Mouse (Mus musculus) kidney, embryonic 15.5 days (tissue): ENCODE measurements around the gene Slc25a10. TPM values are rescaled to one million over a fixed set of nuclear protein-coding genes. Genes with fewer than 3 reads are reported as not detected.
A peak's percentile ranks its signal among the peaks of the same experiment; 100 is the strongest.
"Not testable (repeated sequence)": the region's sequence is repeated elsewhere in the genome, so short reads cannot be mapped to it uniquely, and the experiment has no call there.

Experiments
- ATAC-seq: fragments of 200-750 bp; cut with Nextera tagmentation; replicated peaks from 2 replicates; pipeline ENCODE4 v1.8.0; 2017; ENCODE audit warnings: moderate TSS enrichment; ENCODE audit not compliant: low FRiP score
- H3K27ac ChIP-seq: fragments of 300-500 bp; sonication (generic); 2 replicates; pipeline ENCODE4 v1.5.1; 2015; ENCODE audit warnings: mild to moderate bottlenecking, inconsistent platforms
- H3K27me3 ChIP-seq: fragments of 300-500 bp; sonication (generic); 2 replicates; pipeline ENCODE4 v1.6.1; 2015; ENCODE audit warnings: inconsistent platforms
- H3K36me3 ChIP-seq: fragments of 300-500 bp; sonication (generic); 2 replicates; pipeline ENCODE4 v1.6.1; 2015; ENCODE audit warnings: inconsistent platforms
- H3K4me1 ChIP-seq: fragments of 300-500 bp; sonication (generic); 2 replicates; pipeline ENCODE4 v1.6.1; 2015; ENCODE audit warnings: inconsistent platforms
- H3K4me2 ChIP-seq: fragments of 300-500 bp; sonication (generic); 2 replicates; pipeline ENCODE4 v1.6.1; 2015; ENCODE audit warnings: moderate library complexity, mild to moderate bottlenecking, inconsistent platforms
- H3K4me3 ChIP-seq: fragments of 300-500 bp; sonication (generic); replicated peaks from 2 replicates; pipeline ENCODE4 v1.5.1; 2015; ENCODE audit warnings: mild to moderate bottlenecking, inconsistent platforms
- H3K9ac ChIP-seq: fragments of 300-500 bp; sonication (generic); 2 replicates; pipeline ENCODE4 v1.6.1; 2015; ENCODE audit warnings: mild to moderate bottlenecking, inconsistent platforms
- H3K9me3 ChIP-seq: fragments of 300-500 bp; sonication (generic); replicated peaks from 2 replicates; pipeline ENCODE4 v1.6.1; 2016; ENCODE audit warnings: inconsistent platforms
- WGBS: fragments of 180-500 bp; shearing (Covaris S2); methylation state at CpG from one replicate; pipeline ENCODE4 v1.1.7; 2015; ENCODE audit warnings: mixed read lengths; 5-methylcytosine and 5-hydroxymethylcytosine counted together
- polyA plus RNA-seq: library from polyadenylated mRNA; unstranded; fragments of >200 nt; fragmentation: Nextera tagmentation; extraction: Ambion mirVana; gene quantifications from 2 replicates; pipeline ENCODE4 v1.2.1, GENCODE M21; 2015

Slc25a10 gene
- polyA plus RNA-seq, 1 experiment from 2014 or later = 91.9 TPM

DNA sequence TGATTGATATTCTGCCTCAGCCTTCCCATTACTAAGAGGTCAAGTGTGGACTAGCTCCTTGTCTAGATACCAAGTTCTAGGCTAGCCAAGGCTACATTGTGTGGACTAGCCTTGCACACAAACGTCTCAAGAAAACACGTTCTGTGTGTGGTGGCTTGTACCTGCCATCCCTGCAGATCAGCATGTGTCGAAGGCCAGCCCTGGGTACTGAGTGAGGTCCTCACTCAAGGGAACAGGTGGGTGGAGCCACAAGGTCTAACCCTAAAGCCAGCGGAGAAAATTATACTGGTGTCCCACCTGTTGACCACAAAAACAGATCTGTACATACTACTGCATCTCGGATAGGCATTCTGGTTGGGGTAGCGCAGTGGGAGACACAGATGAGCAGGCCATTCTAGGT, 8.3 kb downstream of the Slc25a10 start:
- H3K4me3 ChIP-seq = no peak overlapping the region
- H3K9ac ChIP-seq = no peak overlapping the region
- WGBS = 84% methylated on average over 6 of the region's 6 CpGs
- no peaks in the 10 kb centered on the region for H3K27me3 ChIP-seq
- no peak overlapping the region for H3K4me2 ChIP-seq
- H3K4me1 ChIP-seq = peaks cover 6% of the 10 kb centered on the region; the same call in 1 of the 2 replicates
- H3K27ac ChIP-seq = peak overlapping the region; percentile 55
- H3K9me3 ChIP-seq = no peaks in the 10 kb centered on the region
- 0 out of 2 replicates have a peak, but pooled peaks have one; percentile 35 for ATAC-seq
- H3K36me3 ChIP-seq = peaks cover 45% of the 10 kb centered on the region

DNA sequence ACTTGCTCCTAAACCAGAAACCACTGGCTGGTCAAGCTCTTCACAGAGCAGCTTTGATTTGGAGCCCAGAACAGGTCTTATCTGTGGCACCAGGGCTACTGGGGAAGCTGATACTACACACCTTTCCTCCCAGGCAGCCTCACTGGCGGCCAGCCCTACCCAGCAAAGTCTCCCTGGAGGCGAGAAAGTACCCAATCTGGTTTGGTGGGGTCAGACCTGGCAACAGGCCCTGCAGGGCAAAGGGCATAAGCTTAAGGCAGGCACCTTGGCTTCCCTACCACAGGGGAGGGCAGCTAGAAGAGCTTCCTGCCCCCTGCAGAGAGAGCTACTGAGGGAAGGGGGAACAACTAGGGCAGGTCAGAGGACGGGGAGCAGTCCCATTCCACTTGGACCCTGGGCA, 8.7 kb downstream of the Slc25a10 start:
- H3K4me1 ChIP-seq = peaks cover 6% of the 10 kb centered on the region; the same call in 1 of the 2 replicates
- no peak overlapping the region for H3K9ac ChIP-seq
- peaks cover 40% of the 10 kb centered on the region for H3K36me3 ChIP-seq
- ATAC-seq = peak; percentile 50; the same call in 1 of the 2 replicates
- H3K27ac ChIP-seq = peak overlapping the region; percentile 55
- no peaks in the 10 kb centered on the region for H3K9me3 ChIP-seq
- H3K4me2 ChIP-seq = no peak overlapping the region
- 21% methylated on average over 3 of the region's 3 CpGs for WGBS
- no peak overlapping the region for H3K4me3 ChIP-seq
- no peaks in the 10 kb centered on the region for H3K27me3 ChIP-seq

DNA sequence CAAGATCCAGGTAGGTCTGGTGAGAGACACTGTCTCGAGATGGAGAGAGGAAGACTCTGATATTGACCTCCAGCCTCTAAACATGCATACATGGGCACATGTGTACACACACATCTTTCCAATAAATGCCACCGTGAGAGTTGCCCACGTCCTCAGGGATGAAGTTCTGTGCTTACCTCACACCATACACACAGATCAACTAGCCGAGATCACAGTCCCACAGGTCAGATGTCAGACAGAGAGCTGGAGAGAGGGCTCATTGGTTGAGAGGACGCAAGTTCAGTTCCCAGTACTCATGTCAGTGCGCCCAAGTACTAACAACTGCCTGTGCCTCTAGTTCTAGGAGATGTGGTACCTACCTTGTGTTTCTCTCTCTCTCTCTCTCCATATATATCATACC, 9.4 kb downstream of the Slc25a10 start:
- Histone ChIP-seq H3K9ac (no peak overlapping the region), H3K36me3 (peaks cover 34% of the 10 kb centered on the region), H3K27ac (no peak overlapping the region), H3K4me3 (no peak overlapping the region), H3K9me3 (no peaks in the 10 kb centered on the region), H3K4me1 (peaks cover 6% of the 10 kb centered on the region; the same call in 1 of the 2 replicates), H3K27me3 (no peaks in the 10 kb centered on the region), H3K4me2 (no peak overlapping the region)
- WGBS = 61% methylated on average over 6 of the region's 6 CpGs
- no peak for ATAC-seq

DNA sequence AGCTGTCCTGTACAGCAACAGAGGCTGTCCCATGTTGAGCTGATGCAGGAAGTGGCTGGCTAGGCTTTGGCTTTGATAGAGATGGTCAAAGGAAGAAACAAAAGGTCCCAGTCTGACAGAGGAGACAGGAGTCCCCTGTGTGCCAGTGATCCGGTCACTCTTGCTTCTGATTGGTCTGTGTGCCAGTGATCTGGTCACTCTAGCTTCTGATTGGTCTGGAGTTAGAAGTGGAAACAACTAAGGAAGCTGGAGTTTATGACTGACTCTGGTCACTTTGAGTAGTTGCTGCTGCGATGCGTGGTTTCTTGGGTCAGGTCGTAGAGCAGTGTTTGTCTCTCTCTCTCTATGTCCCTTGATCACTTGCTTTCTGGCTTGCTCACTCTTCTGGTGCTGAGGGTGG, 10.1 kb downstream of the Slc25a10 start:
- Histone ChIP-seq H3K27ac (no peak overlapping the region), H3K4me1 (peaks cover 9% of the 10 kb centered on the region; the same call in 1 of the 2 replicates), H3K9ac (no peak overlapping the region), H3K4me3 (no peak overlapping the region), H3K36me3 (peaks cover 27% of the 10 kb centered on the region), H3K27me3 (no peaks in the 10 kb centered on the region), H3K9me3 (no peaks in the 10 kb centered on the region), H3K4me2 (no peak overlapping the region)
- WGBS = 83% methylated on average over 4 of the region's 4 CpGs
- no peak for ATAC-seq

DNA sequence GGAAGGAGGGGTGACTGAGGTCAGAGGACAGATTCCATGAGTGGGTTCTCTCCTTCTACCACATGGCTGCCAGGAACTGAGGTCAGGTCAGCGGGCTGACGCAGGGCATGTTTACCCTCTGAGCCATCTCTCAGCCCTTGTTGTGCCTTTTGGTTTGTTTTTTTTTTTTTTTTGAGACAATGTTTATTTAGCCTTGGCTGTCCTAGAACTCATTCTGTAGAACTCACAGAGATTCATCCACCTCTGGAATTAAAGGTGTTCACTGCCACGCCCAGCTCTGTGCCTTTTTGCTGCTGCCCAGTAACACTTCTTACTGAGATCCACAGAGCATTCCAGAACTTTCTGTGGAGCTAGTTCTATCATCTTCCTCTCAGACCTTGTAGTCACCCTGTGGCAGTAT, 14.0 kb downstream of the Slc25a10 start:
- Histone ChIP-seq H3K4me2 (no peak overlapping the region), H3K4me1 (peaks cover 13% of the 10 kb centered on the region), H3K27ac (no peak overlapping the region), H3K27me3 (no peaks in the 10 kb centered on the region), H3K9ac (no peak overlapping the region), H3K9me3 (no peaks in the 10 kb centered on the region), H3K4me3 (no peak overlapping the region), H3K36me3 (no peaks in the 10 kb centered on the region)
- no peak for ATAC-seq
- 79% methylated on average over 3 of the region's 3 CpGs for WGBS

DNA sequence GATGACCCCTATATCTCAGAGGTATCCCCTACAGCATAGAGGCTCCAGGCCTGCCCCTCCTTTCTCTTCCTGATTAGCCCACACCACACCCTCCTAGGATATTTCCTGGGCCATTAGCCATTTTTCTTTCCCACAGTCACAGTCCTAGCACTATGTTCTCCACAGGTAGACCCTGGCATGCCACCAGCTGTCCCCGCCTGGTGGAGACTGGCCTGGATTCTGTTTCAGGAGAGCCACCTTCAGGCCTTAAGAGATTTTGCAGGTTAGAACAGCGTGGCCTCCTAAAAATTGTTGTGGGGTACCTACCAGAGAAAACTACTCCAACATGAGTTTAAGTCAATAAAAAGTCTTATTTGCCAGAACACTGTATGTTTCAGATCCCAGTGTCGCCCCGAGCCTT, 15.3 kb downstream of the Slc25a10 start:
- H3K4me2 ChIP-seq = no peak overlapping the region
- 0 out of 2 replicates have a peak, but pooled peaks have one; percentile 46 for ATAC-seq
- H3K9ac ChIP-seq = no peak overlapping the region
- H3K4me3 ChIP-seq = no peak overlapping the region
- WGBS = 57% methylated on average over 4 of the region's 4 CpGs
- H3K36me3 ChIP-seq = no peaks in the 10 kb centered on the region
- no peaks in the 10 kb centered on the region for H3K27me3 ChIP-seq
- H3K4me1 ChIP-seq = peaks cover 19% of the 10 kb centered on the region
- H3K9me3 ChIP-seq = no peaks in the 10 kb centered on the region
- 0 out of 2 replicates have a peak overlapping the region, but pooled peaks have one; percentile 48 for H3K27ac ChIP-seq

DNA sequence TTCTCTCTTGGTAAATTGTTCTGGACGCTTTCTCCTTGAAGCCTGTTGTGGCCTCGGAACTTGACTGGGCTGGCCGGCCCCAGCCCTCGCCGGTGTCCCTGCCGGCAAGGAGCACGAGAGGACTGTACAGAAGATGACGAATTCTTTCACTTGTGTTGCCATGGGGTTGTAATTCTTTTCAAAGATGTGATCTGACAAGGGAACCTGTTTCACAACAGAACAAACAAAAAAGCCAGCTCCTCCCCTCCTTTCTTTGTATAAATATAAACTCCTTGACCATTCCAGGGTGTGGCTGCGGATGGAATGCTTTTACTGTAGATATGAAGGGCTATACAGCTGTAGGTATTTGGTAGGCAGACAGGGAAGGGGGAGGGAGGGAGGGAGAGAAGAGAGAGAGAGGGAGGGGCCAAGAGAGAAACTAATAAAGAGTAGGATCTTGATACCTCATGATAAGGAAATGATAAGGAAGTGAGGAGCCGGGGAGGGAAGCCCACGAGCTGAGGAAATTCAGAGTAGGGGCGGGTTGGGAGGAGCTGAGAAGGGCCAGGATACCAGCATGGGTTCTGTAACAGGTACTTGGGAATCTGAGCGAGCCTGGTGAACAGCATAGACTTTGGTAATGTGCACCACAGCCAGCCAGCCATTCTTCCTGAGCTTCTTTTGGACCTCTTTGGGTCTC, 16.1 kb downstream of the Slc25a10 start:
- Histone ChIP-seq H3K36me3 (no peaks in the 10 kb centered on the region), H3K4me2 (no peak overlapping the region), H3K27ac (0 out of 2 replicates have a peak overlapping the region, but pooled peaks have one; percentile 48), H3K27me3 (no peaks in the 10 kb centered on the region), H3K4me3 (no peak overlapping the region), H3K4me1 (peaks cover 22% of the 10 kb centered on the region), H3K9me3 (no peaks in the 10 kb centered on the region), H3K9ac (no peak overlapping the region)
- ATAC-seq = no peak
- WGBS = 67% methylated on average over 13 of the region's 13 CpGs

DNA sequence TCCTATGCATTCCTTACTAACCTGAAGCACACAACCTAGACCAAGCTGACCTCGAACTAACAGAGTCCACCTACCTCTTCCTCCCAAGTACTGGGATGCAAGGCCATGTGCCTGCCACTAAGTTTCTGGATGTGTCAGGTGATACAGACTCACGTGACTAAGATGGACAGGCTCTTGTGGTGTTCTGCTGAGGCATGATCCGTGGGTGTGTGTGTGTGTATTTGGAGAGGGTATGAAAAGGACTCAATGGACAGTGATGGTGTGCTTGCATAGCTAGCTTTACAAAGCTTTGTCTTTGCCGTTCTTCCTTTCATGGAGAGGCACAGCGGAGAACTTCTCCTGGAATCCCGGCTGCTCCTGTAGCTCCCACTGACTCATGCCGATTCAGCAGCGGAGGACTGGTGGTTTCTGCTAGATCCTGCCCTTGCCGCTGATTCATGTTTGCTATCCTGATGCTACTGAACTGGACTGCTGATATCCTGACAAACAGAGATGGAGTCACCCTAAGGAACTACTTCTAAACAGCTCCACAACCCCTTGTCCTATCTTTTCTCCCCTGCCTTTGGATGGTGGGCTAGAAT, 16.7 kb downstream of the Slc25a10 start:
- Histone ChIP-seq H3K9me3 (no peaks in the 10 kb centered on the region), H3K36me3 (no peaks in the 10 kb centered on the region), H3K9ac (no peak overlapping the region), H3K27me3 (no peaks in the 10 kb centered on the region), H3K4me2 (no peak overlapping the region), H3K4me3 (no peak overlapping the region), H3K27ac (0 out of 2 replicates have a peak overlapping the region, but pooled peaks have one; percentile 27), H3K4me1 (peaks cover 27% of the 10 kb centered on the region)
- ATAC-seq = no peak
- WGBS = 80% methylated on average over 9 of the region's 9 CpGs

DNA sequence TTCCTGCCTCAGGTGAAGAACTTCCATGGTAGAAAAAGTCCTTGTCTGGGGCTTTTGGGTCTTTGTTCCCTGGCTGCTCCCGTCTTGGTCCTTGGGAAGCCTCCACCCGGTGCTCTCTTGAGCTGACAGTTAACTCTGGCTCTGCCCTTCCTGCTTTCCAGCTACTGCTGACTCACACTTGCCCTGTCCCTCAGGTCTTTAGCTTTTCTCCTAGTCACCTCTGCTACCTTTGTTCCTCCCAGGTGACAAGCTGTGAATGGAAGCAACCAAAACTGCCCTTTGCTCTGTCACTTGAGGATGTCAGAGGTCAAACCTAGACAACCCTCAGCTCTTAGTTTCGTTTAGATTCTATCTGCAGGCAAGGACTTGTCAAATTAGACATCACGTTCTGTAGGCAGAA, 18.3 kb downstream of the Slc25a10 start:
- 52% methylated on average over 4 of the region's 4 CpGs for WGBS
- Histone ChIP-seq H3K36me3 (no peaks in the 10 kb centered on the region), H3K4me2 (peak overlapping the region; percentile 53; the same call in 1 of the 2 replicates), H3K27ac (peak overlapping the region; percentile 64; the same call in 1 of the 2 replicates), H3K9ac (no peak overlapping the region), H3K9me3 (no peaks in the 10 kb centered on the region), H3K27me3 (no peaks in the 10 kb centered on the region), H3K4me3 (no peak overlapping the region), H3K4me1 (peaks cover 27% of the 10 kb centered on the region)
- no peak for ATAC-seq

DNA sequence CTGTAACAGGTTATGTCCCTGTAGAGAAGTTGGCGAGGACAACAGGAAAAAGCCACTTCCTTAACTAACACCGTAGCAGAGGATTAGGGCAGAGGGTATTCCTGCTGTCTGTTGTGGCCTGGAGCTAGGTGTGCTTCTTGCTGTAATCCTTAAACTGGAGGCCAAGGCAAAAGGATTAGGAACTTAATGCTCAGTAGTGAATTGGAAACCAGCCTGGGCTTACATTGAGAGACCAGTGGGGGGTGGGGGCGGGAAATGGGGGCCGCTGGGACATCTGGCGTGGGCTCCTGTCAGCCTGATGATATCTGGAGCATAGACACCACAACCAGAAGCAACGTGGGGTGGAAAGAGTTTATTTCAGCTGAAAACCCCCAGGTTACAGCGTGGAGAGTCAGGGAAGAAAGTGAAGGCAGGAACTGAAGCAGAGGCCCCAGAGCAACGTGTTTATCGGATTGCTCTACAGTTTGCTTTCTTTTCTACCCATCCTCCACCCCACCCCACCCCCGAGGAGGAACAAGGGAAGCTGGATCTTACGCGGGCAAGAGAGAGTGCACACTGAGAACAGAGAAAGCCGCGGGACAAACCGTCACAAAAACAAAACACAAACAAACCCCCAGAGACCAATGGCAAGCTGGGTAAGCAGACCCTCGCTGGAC, 18.9 kb downstream of the Slc25a10 start:
- H3K27me3 ChIP-seq = no peaks in the 10 kb centered on the region
- 11% methylated on average over 16 of the region's 16 CpGs for WGBS
- peak overlapping the region; percentile 64 for H3K27ac ChIP-seq
- peaks cover 27% of the 10 kb centered on the region for H3K4me1 ChIP-seq
- peak overlapping the region; percentile 32 for H3K4me3 ChIP-seq
- no peaks in the 10 kb centered on the region for H3K36me3 ChIP-seq
- H3K9me3 ChIP-seq = no peaks in the 10 kb centered on the region
- H3K4me2 ChIP-seq = peak overlapping the region; percentile 53
- peak overlapping the region; percentile 26; the same call in 1 of the 2 replicates for H3K9ac ChIP-seq
- ATAC-seq = no peak; the same call in 1 of the 2 replicates

DNA sequence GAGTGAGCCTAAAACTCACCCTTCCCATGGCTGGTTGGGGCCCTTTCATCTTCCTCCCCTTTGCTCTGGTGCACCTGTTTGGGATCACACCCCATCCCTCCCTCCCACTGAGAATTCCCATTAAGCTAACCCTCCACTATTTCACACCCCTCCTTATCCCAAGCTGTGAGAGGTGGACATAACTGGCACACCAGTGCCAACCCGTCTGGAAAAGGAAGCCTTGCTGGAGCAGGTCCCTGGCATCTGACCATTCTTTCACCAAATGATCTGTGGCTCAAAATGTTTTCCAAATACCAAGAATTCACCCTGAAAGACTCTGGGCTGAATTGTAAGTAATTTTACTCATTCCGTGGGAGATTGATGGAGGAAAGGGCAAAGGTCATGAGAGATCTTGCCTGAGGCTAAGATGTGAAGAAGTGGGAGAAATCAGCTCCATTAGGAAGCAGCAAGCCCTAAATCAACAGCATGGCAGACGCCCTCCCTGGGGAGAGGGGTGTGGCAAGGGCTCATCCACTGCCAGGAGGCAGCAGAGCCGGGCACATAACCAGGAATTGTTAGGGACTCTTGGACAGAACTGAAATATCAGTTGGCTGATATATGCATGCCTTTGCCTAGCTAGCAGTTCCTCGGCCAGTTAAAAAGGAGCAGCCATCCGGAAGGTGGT, 21.3 kb downstream of the Slc25a10 start:
- Histone ChIP-seq H3K9ac (no peak overlapping the region), H3K4me3 (no peak overlapping the region), H3K9me3 (no peaks in the 10 kb centered on the region), H3K27me3 (no peaks in the 10 kb centered on the region), H3K27ac (no peak overlapping the region), H3K4me2 (no peak overlapping the region), H3K4me1 (peaks cover 25% of the 10 kb centered on the region), H3K36me3 (no peaks in the 10 kb centered on the region)
- ATAC-seq = no peak
- WGBS = 24% methylated on average over 6 of the region's 6 CpGs

DNA sequence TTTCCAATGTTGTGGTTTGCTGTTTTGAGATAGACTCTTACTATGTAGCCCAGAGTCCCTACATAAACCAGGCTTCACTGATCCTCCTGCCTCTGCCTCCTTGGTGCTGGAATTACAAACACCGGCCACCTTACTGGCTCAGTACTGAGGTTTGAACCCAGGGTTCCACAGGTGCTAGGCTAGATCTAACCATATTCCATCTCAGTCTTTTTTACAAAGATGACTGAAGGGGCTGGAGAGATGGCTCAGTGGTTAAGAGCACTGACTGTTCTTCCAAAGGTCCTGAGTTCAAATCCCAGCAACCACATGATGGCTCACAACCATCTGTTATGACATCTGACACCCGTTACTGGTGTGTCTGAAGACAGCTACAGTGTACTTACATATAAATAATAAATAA, 22.6 kb downstream of the Slc25a10 start:
- H3K4me1 ChIP-seq = peaks cover 33% of the 10 kb centered on the region
- H3K36me3 ChIP-seq, H3K27me3 ChIP-seq, H3K4me3 ChIP-seq, H3K4me2 ChIP-seq, ATAC-seq, H3K9ac ChIP-seq, H3K27ac ChIP-seq, H3K9me3 ChIP-seq: not testable (repeated sequence)
- WGBS = 89% methylated on average over 2 of the region's 2 CpGs
